Mouse (Mus musculus): ENCODE data around the gene Sptbn4. TPM values are rescaled to one million over a fixed set of nuclear protein-coding genes. Genes with fewer than 3 reads are reported as not detected.

The Sptbn4 gene
- polyA plus RNA-seq, 1 experiment, result 0.25 TPM

- H3ac ChIP-seq (ENCODE audit: control insufficient read depth, insufficient read length, low read depth), result no peak within 1 kb of the TSS
- H3K4me3 ChIP-seq (ENCODE audit: insufficient read depth, poor library complexity, severe bottlenecking), result no peak within 1 kb of the TSS
- H3K79me3 ChIP-seq (ENCODE audit: low read depth), result peaks cover 2% of the 10 kb centered on the region
- H3K36me3 ChIP-seq (ENCODE audit: control insufficient read depth, insufficient read depth), result no peaks in the 10 kb centered on the region
- TF ChIP-seq MYOD1 (IDR thresholded peaks at IDR 0.05; ENCODE audit: control insufficient read depth, insufficient read length, low read depth) (no peak), CEBPB (IDR thresholded peaks at IDR 0.05; ENCODE audit: low read depth) (no peak), USF1 (IDR thresholded peaks at IDR 0.05; ENCODE audit: low read depth) (no peak), MYOG (IDR thresholded peaks at IDR 0.05; ENCODE audit: control insufficient read depth, extremely low read depth, insufficient read length) (no peak), MAX (IDR thresholded peaks at IDR 0.05) (no peak)
- no peaks in the 10 kb centered on the region for H3K27me3 ChIP-seq (ENCODE audit: control insufficient read depth, insufficient read depth, insufficient read length)
- H3K79me2 ChIP-seq (ENCODE audit: control insufficient read depth, insufficient read depth), result peaks cover 9% of the 10 kb centered on the region
These were observed 90.5 kb downstream of the Sptbn4 start, which contains the start of gene Gm20479 for GRCm38 (mm10) chr7:27356861-27357594. Gm20479 (minus strand) TSS chr7:27357419.

- H3K27me3 ChIP-seq (ENCODE audit: control insufficient read depth, insufficient read depth, insufficient read length), result no peaks in the 10 kb centered on the region
- TF ChIP-seq CEBPB (IDR thresholded peaks at IDR 0.05; ENCODE audit: low read depth) (no peak), MYOD1 (IDR thresholded peaks at IDR 0.05; ENCODE audit: control insufficient read depth, insufficient read length, low read depth) (no peak), MAX (IDR thresholded peaks at IDR 0.05) (no peak), FOSL1 (IDR thresholded peaks at IDR 0.05; ENCODE audit: insufficient read depth, low read length, poor library complexity, severe bottlenecking) (no peak), CTCF (IDR thresholded peaks at IDR 0.05; ENCODE audit: control insufficient read depth, insufficient read depth, insufficient read length) (no peak)
These were observed 91.2 kb downstream of the Sptbn4 start for GRCm38 (mm10) chr7:27356248-27356647.

GRCm38 (mm10) chr7:27355745-27356240 lies 91.7 kb downstream of the Sptbn4 start, which contains the start of gene Shkbp1:
Shkbp1 (minus strand) TSS chr7:27356019.
- Histone ChIP-seq H3K36me3 (ENCODE audit: control insufficient read depth, insufficient read depth) (no peaks in the 10 kb centered on the region), H3ac (ENCODE audit: control insufficient read depth, insufficient read length, low read depth) (peak within 1 kb of the TSS; percentile 53), H3K27me3 (ENCODE audit: control insufficient read depth, insufficient read depth, insufficient read length) (no peaks in the 10 kb centered on the region), H3K4me3 (ENCODE audit: insufficient read depth, poor library complexity, severe bottlenecking) (peak within 1 kb of the TSS; percentile 46), H3K79me2 (ENCODE audit: control insufficient read depth, insufficient read depth) (peaks cover 9% of the 10 kb centered on the region), H3K79me3 (ENCODE audit: low read depth) (peaks cover 2% of the 10 kb centered on the region)
- no peak for TF ChIP-seq MAX (IDR thresholded peaks at IDR 0.05)
- no peak for TF ChIP-seq USF1 (IDR thresholded peaks at IDR 0.05; ENCODE audit: low read depth)
- TF ChIP-seq CEBPB (IDR thresholded peaks at IDR 0.05; ENCODE audit: low read depth), result no peak
- no peak for TF ChIP-seq FOSL1 (IDR thresholded peaks at IDR 0.05; ENCODE audit: insufficient read depth, low read length, poor library complexity, severe bottlenecking)
- TF ChIP-seq MYOD1 (IDR thresholded peaks at IDR 0.05; ENCODE audit: control insufficient read depth, insufficient read length, low read depth), result no peak
- no peak for TF ChIP-seq MYOG (IDR thresholded peaks at IDR 0.05; ENCODE audit: control insufficient read depth, extremely low read depth, insufficient read length)
- no peak for TF ChIP-seq CTCF (IDR thresholded peaks at IDR 0.05; ENCODE audit: control insufficient read depth, insufficient read depth, insufficient read length)

More at GRCm38 (mm10) chr7:27356248-27356647, 91.2 kb downstream of the Sptbn4 start:
- peaks cover 2% of the 10 kb centered on the region for H3K79me3 ChIP-seq (ENCODE audit: low read depth)
- H3K79me2 ChIP-seq (ENCODE audit: control insufficient read depth, insufficient read depth), result peaks cover 9% of the 10 kb centered on the region
- no peak overlapping the region for H3ac ChIP-seq (ENCODE audit: control insufficient read depth, insufficient read length, low read depth)
- no peak overlapping the region for H3K4me3 ChIP-seq (ENCODE audit: insufficient read depth, poor library complexity, severe bottlenecking)
- no peaks in the 10 kb centered on the region for H3K36me3 ChIP-seq (ENCODE audit: control insufficient read depth, insufficient read depth)

GRCm38 (mm10) chr7:27355261-27355660 lies 92.2 kb downstream of the Sptbn4 start:
- H3K79me2 ChIP-seq (ENCODE audit: control insufficient read depth, insufficient read depth), result peaks cover 9% of the 10 kb centered on the region
- peak overlapping the region; percentile 53 for H3ac ChIP-seq (ENCODE audit: control insufficient read depth, insufficient read length, low read depth)
- H3K4me3 ChIP-seq (ENCODE audit: insufficient read depth, poor library complexity, severe bottlenecking), result peak overlapping the region; percentile 46
- peaks cover 2% of the 10 kb centered on the region for H3K79me3 ChIP-seq (ENCODE audit: low read depth)
- TF ChIP-seq USF1 (IDR thresholded peaks at IDR 0.05; ENCODE audit: low read depth), result no peak
- TF ChIP-seq MAX (IDR thresholded peaks at IDR 0.05), result no peak
- TF ChIP-seq MYOD1 (IDR thresholded peaks at IDR 0.05; ENCODE audit: control insufficient read depth, insufficient read length, low read depth), result no peak
- TF ChIP-seq MYOG (IDR thresholded peaks at IDR 0.05; ENCODE audit: control insufficient read depth, extremely low read depth, insufficient read length), result no peak
- no peak for TF ChIP-seq FOSL1 (IDR thresholded peaks at IDR 0.05; ENCODE audit: insufficient read depth, low read length, poor library complexity, severe bottlenecking)
- no peak for TF ChIP-seq CTCF (IDR thresholded peaks at IDR 0.05; ENCODE audit: control insufficient read depth, insufficient read depth, insufficient read length)
- no peaks in the 10 kb centered on the region for H3K27me3 ChIP-seq (ENCODE audit: control insufficient read depth, insufficient read depth, insufficient read length)
- no peaks in the 10 kb centered on the region for H3K36me3 ChIP-seq (ENCODE audit: control insufficient read depth, insufficient read depth)

- H3K79me3 ChIP-seq (ENCODE audit: low read depth), result peaks cover 2% of the 10 kb centered on the region
- H3K4me3 ChIP-seq (ENCODE audit: insufficient read depth, poor library complexity, severe bottlenecking), result no peak overlapping the region
- no peak for TF ChIP-seq USF1 (IDR thresholded peaks at IDR 0.05; ENCODE audit: low read depth)
- TF ChIP-seq MYOG (IDR thresholded peaks at IDR 0.05; ENCODE audit: control insufficient read depth, extremely low read depth, insufficient read length), result no peak
- no peak for TF ChIP-seq CTCF (IDR thresholded peaks at IDR 0.05; ENCODE audit: control insufficient read depth, insufficient read depth, insufficient read length)
- no peak for TF ChIP-seq FOSL1 (IDR thresholded peaks at IDR 0.05; ENCODE audit: insufficient read depth, low read length, poor library complexity, severe bottlenecking)
- no peak for TF ChIP-seq CEBPB (IDR thresholded peaks at IDR 0.05; ENCODE audit: low read depth)
- no peak for TF ChIP-seq MAX (IDR thresholded peaks at IDR 0.05)
- TF ChIP-seq MYOD1 (IDR thresholded peaks at IDR 0.05; ENCODE audit: control insufficient read depth, insufficient read length, low read depth), result no peak
- no peaks in the 10 kb centered on the region for H3K27me3 ChIP-seq (ENCODE audit: control insufficient read depth, insufficient read depth, insufficient read length)
- H3ac ChIP-seq (ENCODE audit: control insufficient read depth, insufficient read length, low read depth), result no peak overlapping the region
- peaks cover 9% of the 10 kb centered on the region for H3K79me2 ChIP-seq (ENCODE audit: control insufficient read depth, insufficient read depth)
- no peaks in the 10 kb centered on the region for H3K36me3 ChIP-seq (ENCODE audit: control insufficient read depth, insufficient read depth)
These were observed 92.7 kb downstream of the Sptbn4 start for GRCm38 (mm10) chr7:27354783-27355182.

All from C2C12 (cell line).